Mouse (Mus musculus): ENCODE results near the gene Prss44.

DNA sequence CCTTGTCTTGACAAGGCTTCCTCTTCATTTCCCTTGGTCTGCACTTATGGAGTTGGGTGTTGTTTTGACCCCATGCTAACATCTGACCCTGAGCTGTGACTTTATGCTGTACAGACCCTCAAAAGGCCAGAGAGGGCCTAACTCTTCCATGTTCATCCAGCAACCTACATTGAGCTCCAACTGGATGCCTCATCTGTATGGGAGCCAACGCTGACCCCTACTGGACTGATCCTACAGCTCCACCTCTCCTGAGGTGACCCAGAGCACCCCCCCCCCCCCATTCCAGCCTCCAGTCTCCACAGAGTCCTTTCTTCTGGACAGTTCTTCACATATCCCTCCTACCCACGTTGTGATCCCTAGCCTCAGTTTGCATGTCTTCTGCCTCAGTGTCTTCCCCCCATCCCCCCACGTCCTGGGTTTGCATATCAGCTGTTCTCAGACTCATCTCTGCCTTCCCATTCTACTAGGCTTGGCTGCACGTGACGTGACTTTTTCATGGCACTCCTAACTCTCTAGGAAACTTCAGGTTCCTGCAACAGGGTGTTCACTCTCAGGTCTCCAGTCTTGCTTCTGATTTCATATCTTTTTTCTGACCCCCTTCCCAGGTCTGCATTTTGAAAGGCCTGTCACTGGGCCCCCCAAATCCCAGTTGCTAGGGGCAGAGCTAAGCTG lies 34.4 kb upstream of the Prss44 start:
- TF ChIP-seq CHD2 (IDR thresholded peaks at IDR 0.05; ENCODE audit: low read depth, low read length) (no peak), ZC3H11A (IDR thresholded peaks at IDR 0.05; ENCODE audit: borderline replicate concordance, low read depth, low read length) (no peak), HCFC1 (IDR thresholded peaks at IDR 0.05; ENCODE audit: borderline replicate concordance, insufficient read depth, low read length) (no peak), ZNF384 (IDR thresholded peaks at IDR 0.05; ENCODE audit: low read depth, low read length) (no peak), MAFK (IDR thresholded peaks at IDR 0.05; ENCODE audit: insufficient read depth, low read depth, low read length) (no peak)

Data from ES-E14 (cell line).